Mouse (Mus musculus) heart, embryonic 10.5 days (tissue): ENCODE data around the gene Gpalpp1. TPM values are rescaled to one million over a fixed set of nuclear protein-coding genes. Genes with fewer than 3 reads are reported as not detected.

Experiments
- DNase-seq: peaks from one replicate; pipeline ENCODE4 v3.0.0-alpha.2; 2017; ENCODE audit warnings: low spot score
- H3K27ac ChIP-seq: fragments of 300-500 bp; sonication (generic); 2 replicates; pipeline ENCODE4 v1.5.1; 2016; ENCODE audit warnings: mild to moderate bottlenecking
- H3K27me3 ChIP-seq: fragments of 300-500 bp; sonication (generic); 2 replicates; pipeline ENCODE4 v1.6.1; 2016; ENCODE audit warnings: mild to moderate bottlenecking; ENCODE audit not compliant: poor library complexity, insufficient read depth, severe bottlenecking
- H3K36me3 ChIP-seq: fragments of 300-500 bp; sonication (generic); 2 replicates; pipeline ENCODE4 v1.6.1; 2016; ENCODE audit warnings: mild to moderate bottlenecking, moderate library complexity
- H3K4me1 ChIP-seq: fragments of 300-500 bp; sonication (generic); 2 replicates; pipeline ENCODE4 v1.6.1; 2016; ENCODE audit warnings: mild to moderate bottlenecking
- H3K4me3 ChIP-seq: fragments of 300-500 bp; sonication (generic); 2 replicates; pipeline ENCODE4 v1.5.1; 2016; ENCODE audit warnings: mild to moderate bottlenecking, moderate library complexity
- H3K9me3 ChIP-seq: fragments of 300-500 bp; sonication (generic); 2 replicates; pipeline ENCODE4 v1.6.1; 2016; ENCODE audit warnings: mild to moderate bottlenecking, moderate library complexity
- WGBS: fragments of 180-500 bp; shearing (Covaris S2); methylation state at CpG from one replicate; pipeline ENCODE4 v1.1.7; 2016; 5-methylcytosine and 5-hydroxymethylcytosine counted together
- polyA plus RNA-seq: library from polyadenylated mRNA; unstranded; fragments of >200 nt; fragmentation: Nextera tagmentation; extraction: Ambion mirVana; gene quantifications from 2 replicates; pipeline ENCODE4 v1.2.1, GENCODE M21; 2016

Gene Gpalpp1
- polyA plus RNA-seq, 1 experiment from 2014 or later = 13.3 TPM

GRCm38 (mm10) chr14:76044164-76044557 lies 66.4 kb downstream of the Gpalpp1 start:
- Histone ChIP-seq H3K9me3 (no peaks in the 10 kb centered on the region), H3K27me3 (no peaks in the 10 kb centered on the region), H3K4me3 (no peak overlapping the region), H3K4me1 (no peaks in the 10 kb centered on the region), H3K27ac (no peak overlapping the region), H3K36me3 (no peaks in the 10 kb centered on the region)
- no peak for DNase-seq
- WGBS = 64% methylated on average over 3 of the region's 3 CpGs

GRCm38 (mm10) chr14:76043251-76044163 lies 67.1 kb downstream of the Gpalpp1 start:
- no peak for DNase-seq
- 84% methylated on average over 14 of the region's 14 CpGs for WGBS
- H3K27ac ChIP-seq = no peak overlapping the region
- no peaks in the 10 kb centered on the region for H3K27me3 ChIP-seq
- no peaks in the 10 kb centered on the region for H3K36me3 ChIP-seq
- no peak overlapping the region for H3K4me3 ChIP-seq
- H3K4me1 ChIP-seq = no peaks in the 10 kb centered on the region
- H3K9me3 ChIP-seq = no peaks in the 10 kb centered on the region

Other genes starting within 250 kb of the Gpalpp1 start
- 0.33 and 0.34 TPM in 2 replicates for gene Kctd4, start 155.8 kb downstream of the Gpalpp1 start, polyA plus RNA-seq
- gene Gtf2f2, start 99.9 kb downstream of the Gpalpp1 start, polyA plus RNA-seq = 37.7 and 43.5 TPM in 2 replicates
- gene Nufip1, start 131 bp upstream of the Gpalpp1 start, polyA plus RNA-seq = 13.5 and 16.6 TPM in 2 replicates